Mouse (Mus musculus) ES-E14 (cell line): ENCODE results near the gene Bcl3. TPM values are rescaled to one million over a fixed set of nuclear protein-coding genes. Genes with fewer than 3 reads are reported as not detected.
A peak's percentile ranks its signal among the peaks of the same experiment; 100 is the strongest.

Experiments
- DNase-seq: peaks from one replicate; pipeline ENCODE4 v3.0.0-alpha.2; 2013; ENCODE audit warnings: low read depth, low spot score
- H3K27ac ChIP-seq: 2 replicates; pipeline ENCODE4 v1.5.1; 2012; ENCODE audit warnings: low read depth, mild to moderate bottlenecking, low read length, moderate library complexity, mixed read lengths; ENCODE audit not compliant: poor library complexity, insufficient read depth, severe bottlenecking
- H3K36me3 ChIP-seq: 2 replicates; pipeline ENCODE4 v1.6.1; 2012; ENCODE audit warnings: mild to moderate bottlenecking, low read length, moderate library complexity, mixed read lengths; ENCODE audit not compliant: control insufficient read depth, poor library complexity, insufficient read depth, severe bottlenecking
- H3K4me1 ChIP-seq, 2 experiments: fragments of 150-350 bp in 1 of 2; sonication (generic) in 1 of 2; 2 replicates each; pipeline ENCODE4 v1.6.1; 2012; ENCODE audit warnings: low read length in 2 of 2, mild to moderate bottlenecking in 1 of 2, mixed read lengths in 1 of 2; ENCODE audit not compliant: control insufficient read depth in 2 of 2, insufficient read depth in 2 of 2, poor library complexity in 1 of 2
- H3K4me3 ChIP-seq, 2 experiments: fragments of 150-350 bp in 1 of 2; sonication (generic) in 1 of 2; 2 replicates each; pipeline ENCODE4 v1.5.1; 2012; ENCODE audit warnings: low read length in 2 of 2, low read depth in 1 of 2, mild to moderate bottlenecking in 1 of 2, mixed read lengths in 1 of 2; ENCODE audit not compliant: insufficient read depth in 1 of 2, poor library complexity in 1 of 2, severe bottlenecking in 1 of 2
- H3K9ac ChIP-seq: 2 replicates; pipeline ENCODE4 v1.6.1; 2012; ENCODE audit warnings: low read depth, mild to moderate bottlenecking, low read length, mixed read lengths; ENCODE audit not compliant: poor library complexity, insufficient read depth, severe bottlenecking
- H3K9me3 ChIP-seq: fragments of 150-350 bp; sonication (generic); 2 replicates; pipeline ENCODE4 v1.6.1; 2012; ENCODE audit warnings: low read depth, mild to moderate bottlenecking, low read length; ENCODE audit not compliant: control insufficient read depth, insufficient read depth
- CHD2 ChIP-seq: IDR thresholded peaks from 2 replicates; pipeline ENCODE4 v1.6.1; 2014; ENCODE audit warnings: mild to moderate bottlenecking, low read depth, low read length, inconsistent platforms
- HCFC1 ChIP-seq: IDR thresholded peaks from 2 replicates; pipeline ENCODE4 v1.6.1; 2012; ENCODE audit warnings: low read length, inconsistent platforms, borderline replicate concordance; ENCODE audit not compliant: insufficient read depth
- MAFK ChIP-seq: IDR thresholded peaks from 2 replicates; pipeline ENCODE4 v1.6.1; 2014; ENCODE audit warnings: mild to moderate bottlenecking, low read depth, low read length, inconsistent platforms; ENCODE audit not compliant: insufficient read depth
- ZC3H11A ChIP-seq: IDR thresholded peaks from 2 replicates; pipeline ENCODE4 v1.6.1; 2012; ENCODE audit warnings: low read depth, mild to moderate bottlenecking, inconsistent platforms, low read length, borderline replicate concordance
- ZNF384 ChIP-seq: IDR thresholded peaks from 2 replicates; pipeline ENCODE4 v1.6.1; 2012; ENCODE audit warnings: low read depth, low read length, inconsistent platforms
- in situ Hi-C, 2 experiments: fragments of 600-800 bp; cut with MboI; formaldehyde crosslinking; loops; one replicate each; pipeline ENCODE4 v1.15.1; 2025; ENCODE audit warnings: low sequenced_read_pairs in 2 of 2, inconsistent platforms in 1 of 2; ENCODE audit not compliant: unreplicated experiment in 2 of 2
- total RNA-seq: library from RNA; depleted of rRNA; stranded (reverse); fragments of 300-350 nt; gene quantifications from 2 replicates; pipeline ENCODE4 v1.2.3, GENCODE M21; 2012

Bcl3 gene
- total RNA-seq, 1 experiment = 14.3 TPM

DNA sequence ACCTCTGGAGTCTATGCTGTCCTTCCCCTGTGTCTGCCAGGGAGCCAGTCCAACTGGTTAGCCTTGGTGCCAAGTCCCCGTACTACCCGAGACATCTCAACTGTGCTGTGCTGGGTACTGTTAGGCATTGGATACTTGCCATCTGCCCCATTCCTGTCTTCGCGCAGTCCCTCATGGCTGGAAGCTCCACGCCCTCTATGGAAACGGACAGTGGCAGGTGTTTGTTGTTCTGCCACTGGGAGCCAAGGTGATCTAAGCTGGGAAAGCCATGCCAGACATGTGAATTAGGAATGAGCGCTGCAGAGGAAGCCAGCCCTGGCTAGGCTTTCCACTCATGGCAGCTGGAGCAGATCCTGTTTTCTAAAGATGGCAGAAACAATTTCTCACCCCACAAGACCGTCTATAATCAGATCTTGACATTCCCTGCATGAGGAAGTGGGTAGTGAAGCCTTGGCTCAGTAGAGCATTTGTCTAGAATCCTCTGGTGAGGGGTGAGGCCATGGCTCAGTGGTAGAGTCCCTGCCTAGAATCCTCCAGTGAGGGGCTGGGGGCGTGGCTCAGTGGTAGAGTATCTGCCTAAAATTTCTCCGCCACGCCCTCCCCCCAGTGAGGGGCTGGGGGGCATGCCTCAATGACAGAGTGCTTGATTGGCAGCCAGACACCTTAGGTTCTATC, 45.4 kb downstream of the Bcl3 start:
- TF ChIP-seq HCFC1 (no peak), ZC3H11A (no peak), MAFK (no peak), CHD2 (no peak), ZNF384 (no peak)
- H3K4me3 ChIP-seq = no peak overlapping the region
- H3K36me3 ChIP-seq = no peaks in the 10 kb centered on the region
- H3K27ac ChIP-seq = no peak overlapping the region
- no peak for DNase-seq
- in situ Hi-C loops = no loop called here
- no peak overlapping the region for H3K9ac ChIP-seq
- peaks cover 0 to under 1% of the 10 kb centered on the region in 2 experiments; a peak in 1 of 4 replicates for H3K4me1 ChIP-seq
- H3K9me3 ChIP-seq = no peaks in the 10 kb centered on the region; the same call in 1 of the 2 replicates

DNA sequence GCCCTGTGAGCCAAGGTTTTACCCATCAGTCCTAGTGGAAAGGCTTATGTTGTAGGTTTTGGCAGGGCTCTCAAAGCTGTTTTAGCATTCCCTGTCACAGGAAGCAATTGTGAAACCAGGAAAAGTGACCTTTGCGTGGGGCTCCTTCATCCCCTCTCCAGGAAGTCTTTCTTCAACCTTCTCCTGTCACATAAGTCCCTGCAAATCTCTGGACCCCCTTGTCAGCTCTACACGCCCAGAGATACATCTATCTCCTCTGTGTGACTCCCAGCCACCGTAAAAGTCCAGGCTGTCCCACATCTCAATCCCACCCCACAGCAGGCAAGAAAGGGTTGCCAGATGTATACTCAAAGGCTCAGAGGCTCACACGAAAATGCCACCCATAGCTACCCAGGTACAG, 50.9 kb downstream of the Bcl3 start:
- Histone ChIP-seq H3K9ac (no peak overlapping the region), H3K9me3 (no peaks in the 10 kb centered on the region; the same call in 1 of the 2 replicates), H3K4me3 (peak overlapping the region; percentile 40 to 72; a peak in 2 of 4 replicates), H3K27ac (peak overlapping the region; percentile 77; the same call in 1 of the 2 replicates), H3K36me3 (peaks cover 1% of the 10 kb centered on the region; the same call in 1 of the 2 replicates), H3K4me1 (peaks cover 2 to 10% of the 10 kb centered on the region in 2 experiments; a peak in 2 of 4 replicates)
- no peak for DNase-seq
- in situ Hi-C loops = no loop called here
- no peak for TF ChIP-seq MAFK
- no peak for TF ChIP-seq ZNF384
- TF ChIP-seq ZC3H11A = no peak
- TF ChIP-seq CHD2 = no peak
- no peak for TF ChIP-seq HCFC1

DNA sequence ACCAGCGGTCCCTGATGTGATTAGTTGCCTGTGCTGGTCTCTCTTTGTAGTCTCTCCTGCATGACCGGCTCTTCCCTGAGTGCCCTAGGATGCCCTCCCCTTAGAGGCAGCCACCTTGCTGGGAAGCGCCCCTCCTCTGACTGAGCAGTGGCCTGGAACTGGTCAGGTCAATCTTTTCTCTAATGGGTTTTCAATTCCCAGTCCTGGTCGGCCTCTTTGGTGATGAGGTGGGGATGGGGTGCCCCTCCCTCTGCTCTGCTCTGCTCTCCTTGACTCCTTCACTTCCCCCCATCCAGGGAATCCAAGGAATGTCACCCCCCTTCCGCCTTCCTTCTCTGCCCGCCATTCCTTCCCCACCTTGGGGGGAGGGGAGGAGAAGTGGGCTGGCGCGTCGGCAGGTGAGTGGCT, 51.6 kb downstream of the Bcl3 start, which contains the start of gene Bcam:
Bcam (minus strand) TSS at position 33 of the 408 bp plus-strand sequence.
- in situ Hi-C loops = no loop called here
- peak; percentile 85 for DNase-seq

DNA sequence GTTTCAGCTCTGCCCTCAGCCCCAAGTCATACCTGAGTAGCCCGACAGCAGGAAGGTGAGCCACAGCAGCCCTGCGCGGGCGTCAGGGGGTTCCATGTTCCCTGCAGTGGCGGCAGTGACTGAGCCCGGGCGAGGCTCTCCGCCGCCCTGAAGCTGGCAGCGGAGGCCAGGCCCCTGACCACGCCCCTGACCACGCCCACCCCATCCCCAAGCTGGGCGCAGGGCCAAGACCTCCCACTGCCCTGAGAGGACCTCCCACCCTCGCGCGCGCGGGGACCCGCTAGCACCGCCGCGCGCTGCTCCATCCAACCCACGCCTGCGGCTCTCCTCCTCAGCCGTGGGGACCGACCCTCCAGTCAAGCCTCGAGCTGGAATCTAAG, 52.2 kb downstream of the Bcl3 start:
- no peaks in the 10 kb centered on the region for H3K9me3 ChIP-seq
- in situ Hi-C loops = no loop called here
- TF ChIP-seq HCFC1 (no peak), ZNF384 (no peak), ZC3H11A (no peak), MAFK (no peak), CHD2 (no peak)
- H3K27ac ChIP-seq = peak overlapping the region; percentile 77
- peaks cover 6% of the 10 kb centered on the region; the same call in 1 of the 2 replicates for H3K36me3 ChIP-seq
- peaks cover 2 to 17% of the 10 kb centered on the region in 2 experiments; a peak in 2 of 4 replicates for H3K4me1 ChIP-seq
- peak overlapping the region; percentile 72 to 86 for H3K4me3 ChIP-seq
- peak overlapping the region; percentile 69 for H3K9ac ChIP-seq
- no peak for DNase-seq

More for the DNA sequence above, 51.6 kb downstream of the Bcl3 start, which contains the start of gene Bcam:
- TF ChIP-seq CHD2 = peak; percentile 82
- no peak for TF ChIP-seq ZNF384
- TF ChIP-seq MAFK = no peak
- TF ChIP-seq ZC3H11A = no peak
- TF ChIP-seq HCFC1 = no peak
- peaks cover 2 to 11% of the 10 kb centered on the region in 2 experiments; a peak in 2 of 4 replicates for H3K4me1 ChIP-seq
- H3K36me3 ChIP-seq = peaks cover 4% of the 10 kb centered on the region; the same call in 1 of the 2 replicates
- H3K9ac ChIP-seq = peak within 1 kb of the TSS; percentile 69
- H3K9me3 ChIP-seq = no peaks in the 10 kb centered on the region; the same call in 1 of the 2 replicates
- H3K4me3 ChIP-seq = peak within 1 kb of the TSS; percentile 72 to 86
- H3K27ac ChIP-seq = peak within 1 kb of the TSS; percentile 77
